Mouse (Mus musculus) C2C12 (cell line): ENCODE measurements around the gene Foxd2. TPM values are rescaled to one million over a fixed set of nuclear protein-coding genes. Genes with fewer than 3 reads are reported as not detected.

Experiments
- H3K27me3 ChIP-seq: one replicate; pipeline ENCODE4 v1.6.1; 2011; ENCODE audit not compliant: control insufficient read depth, insufficient read depth, insufficient read length
- H3K36me3 ChIP-seq: one replicate; pipeline ENCODE4 v1.6.1; 2011; ENCODE audit not compliant: control insufficient read depth, insufficient read depth
- H3K4me3 ChIP-seq: one replicate; pipeline ENCODE4 v1.5.1; 2011; ENCODE audit warnings: mild to moderate bottlenecking, control low read depth; ENCODE audit not compliant: poor library complexity, insufficient read depth, severe bottlenecking
- H3K79me2 ChIP-seq: one replicate; pipeline ENCODE4 v1.6.1; 2011; ENCODE audit not compliant: control insufficient read depth, insufficient read depth
- H3K79me3 ChIP-seq: one replicate; pipeline ENCODE4 v1.6.1; 2011; ENCODE audit warnings: low read depth, control low read depth
- H3ac ChIP-seq: one replicate; pipeline ENCODE3; 2011; ENCODE audit warnings: low read depth; ENCODE audit not compliant: control insufficient read depth, insufficient read length
- CEBPB ChIP-seq: IDR thresholded peaks from one replicate; pipeline ENCODE4 v1.6.1; 2011; ENCODE audit warnings: low read depth, mild to moderate bottlenecking, control low read depth, moderate library complexity
- CTCF ChIP-seq: IDR thresholded peaks from one replicate; pipeline ENCODE4 v1.5.1; 2011; ENCODE audit not compliant: control insufficient read depth, insufficient read depth, insufficient read length
- FOSL1 ChIP-seq: IDR thresholded peaks from one replicate; pipeline ENCODE4 v1.8.0; 2011; ENCODE audit warnings: mild to moderate bottlenecking, low read length; ENCODE audit not compliant: poor library complexity, insufficient read depth, severe bottlenecking
- MAX ChIP-seq: IDR thresholded peaks from one replicate; pipeline ENCODE4 v1.6.1; 2011; ENCODE audit warnings: mild to moderate bottlenecking, control low read depth
- MYOD1 ChIP-seq: IDR thresholded peaks from one replicate; pipeline ENCODE4 v1.6.1; 2011; ENCODE audit warnings: low read depth; ENCODE audit not compliant: control insufficient read depth, insufficient read length
- MYOG ChIP-seq: IDR thresholded peaks from one replicate; pipeline ENCODE4 v1.6.1; 2011; ENCODE audit not compliant: control insufficient read depth, insufficient read length; ENCODE audit errors: extremely low read depth
- USF1 ChIP-seq: IDR thresholded peaks from one replicate; pipeline ENCODE4 v1.6.1; 2011; ENCODE audit warnings: low read depth, mild to moderate bottlenecking, control low read depth, moderate library complexity
- polyA plus RNA-seq: library from polyadenylated mRNA; unstranded; fragments of >200 nt; fragmentation: generic; extraction: Trizol; gene quantifications from one replicate; pipeline ENCODE4 v1.2.1, GENCODE M21; 2012; ENCODE audit warnings: missing spikeins

Foxd2 gene
- polyA plus RNA-seq, 1 experiment: 0.57 TPM

- Histone ChIP-seq H3K4me3 (no peak overlapping the region), H3K79me2 (no peaks in the 10 kb centered on the region), H3K27me3 (peaks cover 26% of the 10 kb centered on the region), H3ac (no peak overlapping the region), H3K79me3 (no peaks in the 10 kb centered on the region), H3K36me3 (no peaks in the 10 kb centered on the region)
- TF ChIP-seq CEBPB: no peak
These were observed 10.8 kb downstream of the Foxd2 start for GRCm38 (mm10) chr4:114897853-114898252.

GRCm38 (mm10) chr4:114882232-114882631 is 26.4 kb downstream of the Foxd2 start:
- TF ChIP-seq MYOG (no peak), USF1 (no peak), CEBPB (no peak), FOSL1 (no peak), MAX (no peak), MYOD1 (no peak), CTCF (no peak)
- Histone ChIP-seq H3K4me3 (no peak overlapping the region), H3K79me3 (no peaks in the 10 kb centered on the region), H3K36me3 (no peaks in the 10 kb centered on the region), H3K27me3 (peaks cover 4% of the 10 kb centered on the region), H3ac (no peak overlapping the region), H3K79me2 (no peaks in the 10 kb centered on the region)

GRCm38 (mm10) chr4:114876441-114876972 is 32.2 kb downstream of the Foxd2 start:
- Histone ChIP-seq H3K27me3 (no peaks in the 10 kb centered on the region), H3K79me2 (no peaks in the 10 kb centered on the region), H3ac (no peak overlapping the region), H3K4me3 (no peak overlapping the region), H3K79me3 (no peaks in the 10 kb centered on the region), H3K36me3 (no peaks in the 10 kb centered on the region)
- no peak for TF ChIP-seq MYOD1

GRCm38 (mm10) chr4:114869765-114870490 is 38.7 kb downstream of the Foxd2 start:
- TF ChIP-seq USF1 (no peak), CEBPB (no peak), MAX (no peak), MYOG (no peak), MYOD1 (no peak), FOSL1 (no peak), CTCF (no peak)
- H3K27me3 ChIP-seq: no peaks in the 10 kb centered on the region
- H3K36me3 ChIP-seq: no peaks in the 10 kb centered on the region
- no peaks in the 10 kb centered on the region for H3K79me3 ChIP-seq
- no peak overlapping the region for H3ac ChIP-seq
- no peak overlapping the region for H3K4me3 ChIP-seq
- no peaks in the 10 kb centered on the region for H3K79me2 ChIP-seq

- Histone ChIP-seq H3K79me2 (no peaks in the 10 kb centered on the region), H3K79me3 (no peaks in the 10 kb centered on the region), H3K36me3 (no peaks in the 10 kb centered on the region), H3K4me3 (no peak overlapping the region), H3ac (no peak overlapping the region), H3K27me3 (no peaks in the 10 kb centered on the region)
- TF ChIP-seq CTCF (no peak), FOSL1 (no peak), USF1 (no peak), MYOG (no peak), CEBPB (no peak), MAX (no peak), MYOD1 (no peak)
These were observed 45.5 kb downstream of the Foxd2 start for GRCm38 (mm10) chr4:114863166-114863565.

GRCm38 (mm10) chr4:114858426-114858825 is 50.2 kb downstream of the Foxd2 start:
- no peaks in the 10 kb centered on the region for H3K79me2 ChIP-seq
- no peak overlapping the region for H3K4me3 ChIP-seq
- H3K27me3 ChIP-seq: no peaks in the 10 kb centered on the region
- H3K79me3 ChIP-seq: no peaks in the 10 kb centered on the region
- H3K36me3 ChIP-seq: no peaks in the 10 kb centered on the region
- no peak for TF ChIP-seq MYOG
- no peak for TF ChIP-seq USF1
- TF ChIP-seq FOSL1: no peak
- TF ChIP-seq CTCF: no peak
- TF ChIP-seq CEBPB: no peak
- no peak for TF ChIP-seq MAX
- no peak for TF ChIP-seq MYOD1
- no peak overlapping the region for H3ac ChIP-seq

Other genes with a start within 250 kb of the Foxd2 start
- gene Gm12830, start 87.2 kb downstream of the Foxd2 start, polyA plus RNA-seq: not detected
- not detected for gene Foxe3, start 17.1 kb upstream of the Foxd2 start, polyA plus RNA-seq
- 28.6 TPM for gene Cmpk1, start 78.4 kb upstream of the Foxd2 start, polyA plus RNA-seq
- gene Stil, start 91.3 kb upstream of the Foxd2 start, polyA plus RNA-seq: 3.5 TPM
- gene Tal1, start 147.6 kb upstream of the Foxd2 start, polyA plus RNA-seq: 0.04 TPM
- gene Pdzk1ip1, start 179.8 kb upstream of the Foxd2 start, polyA plus RNA-seq: not detected
- not detected for gene Cyp4x1, start 225.4 kb upstream of the Foxd2 start, polyA plus RNA-seq